Mouse (Mus musculus) C2C12 (cell line): ENCODE data around the gene Mindy4.

ENCODE experiments used
- CEBPB ChIP-seq: IDR thresholded peaks from one replicate; pipeline ENCODE4 v1.6.1; 2011; ENCODE audit warnings: low read depth, mild to moderate bottlenecking, control low read depth, moderate library complexity
- CTCF ChIP-seq: IDR thresholded peaks from one replicate; pipeline ENCODE4 v1.5.1; 2011; ENCODE audit not compliant: control insufficient read depth, insufficient read depth, insufficient read length
- FOSL1 ChIP-seq: IDR thresholded peaks from one replicate; pipeline ENCODE4 v1.8.0; 2011; ENCODE audit warnings: mild to moderate bottlenecking, low read length; ENCODE audit not compliant: poor library complexity, insufficient read depth, severe bottlenecking
- MYOD1 ChIP-seq: IDR thresholded peaks from one replicate; pipeline ENCODE4 v1.6.1; 2011; ENCODE audit warnings: low read depth; ENCODE audit not compliant: control insufficient read depth, insufficient read length
- USF1 ChIP-seq: IDR thresholded peaks from one replicate; pipeline ENCODE4 v1.6.1; 2011; ENCODE audit warnings: low read depth, mild to moderate bottlenecking, control low read depth, moderate library complexity

GRCm38 (mm10) chr6:55318597-55318996 is 115.4 kb downstream of the Mindy4 start:
- TF ChIP-seq CTCF = no peak
- no peak for TF ChIP-seq MYOD1
- no peak for TF ChIP-seq CEBPB
- TF ChIP-seq USF1 = no peak
- TF ChIP-seq FOSL1 = no peak
